Mouse (Mus musculus) myocyte (in vitro differentiated cells): ENCODE data around the gene Higd2a.

ENCODE experiments used
- CEBPB ChIP-seq: IDR thresholded peaks from 2 replicates; pipeline ENCODE4 v1.6.1; 2011; ENCODE audit warnings: mild to moderate bottlenecking, moderate library complexity; ENCODE audit not compliant: poor library complexity, insufficient read depth, severe bottlenecking
- E2F4 ChIP-seq: IDR thresholded peaks from one replicate; pipeline ENCODE4 v1.6.1; 2011; ENCODE audit warnings: mild to moderate bottlenecking, control low read depth, moderate library complexity; ENCODE audit not compliant: insufficient read depth
- MAX ChIP-seq: IDR thresholded peaks from one replicate; pipeline ENCODE4 v1.6.1; 2011; ENCODE audit warnings: low read depth, mild to moderate bottlenecking, control low read depth
- MYOD1 ChIP-seq, 3 experiments: IDR thresholded peaks; one replicate each; pipeline ENCODE4 v1.6.1; 2011; ENCODE audit warnings: control low read depth in 2 of 3, low read depth in 2 of 3, mild to moderate bottlenecking in 2 of 3, moderate library complexity in 1 of 3; ENCODE audit not compliant: insufficient read length in 2 of 3, control insufficient read depth in 1 of 3
- MYOG ChIP-seq, 3 experiments: IDR thresholded peaks; one replicate each; pipeline ENCODE4 v1.6.1; 2011; ENCODE audit warnings: control low read depth in 2 of 3, low read depth in 2 of 3, mild to moderate bottlenecking in 2 of 3; ENCODE audit not compliant: insufficient read length in 2 of 3, control insufficient read depth in 1 of 3, insufficient read depth in 1 of 3
- POLR2A ChIP-seq: IDR thresholded peaks from one replicate; pipeline ENCODE4 v1.6.1; 2011; ENCODE audit warnings: low read depth, mild to moderate bottlenecking, control low read depth, moderate library complexity; ENCODE audit not compliant: insufficient read length
- POLR2AphosphoS2 ChIP-seq: IDR thresholded peaks from one replicate; pipeline ENCODE4 v1.6.1; 2011; ENCODE audit warnings: low read depth, control low read depth; ENCODE audit not compliant: insufficient read length
- REST ChIP-seq: IDR thresholded peaks from one replicate; pipeline ENCODE4 v1.6.1; 2011; ENCODE audit warnings: mild to moderate bottlenecking, control low read depth, moderate library complexity; ENCODE audit not compliant: insufficient read depth, insufficient read length
- TCF12 ChIP-seq: IDR thresholded peaks from one replicate; pipeline ENCODE4 v1.6.1; 2011; ENCODE audit warnings: mild to moderate bottlenecking, control low read depth; ENCODE audit not compliant: poor library complexity, insufficient read depth, severe bottlenecking
- USF1 ChIP-seq: IDR thresholded peaks from one replicate; pipeline ENCODE4 v1.6.1; 2011; ENCODE audit warnings: low read depth, mild to moderate bottlenecking, control low read depth, moderate library complexity

DNA sequence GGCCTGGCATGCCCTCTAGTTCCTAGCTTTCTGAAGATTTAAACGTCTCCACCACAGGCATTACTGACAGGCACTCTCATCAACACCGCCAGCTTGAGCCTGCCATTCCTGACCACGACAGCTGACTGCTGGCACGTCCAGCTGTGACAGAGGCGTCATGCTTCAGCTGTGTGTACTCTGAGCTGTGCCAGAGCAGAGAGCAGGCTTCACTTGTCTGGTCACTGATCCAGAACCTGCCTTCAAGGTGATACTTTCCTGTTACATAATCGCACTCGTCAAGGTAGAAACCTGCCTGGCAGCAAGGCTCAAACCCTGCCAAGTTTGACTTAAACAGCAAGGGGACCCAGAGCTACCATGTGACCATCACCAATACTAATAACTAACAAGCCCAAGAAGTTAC lies 27.4 kb upstream of the Higd2a start:
- no peak for TF ChIP-seq REST
- TF ChIP-seq POLR2A: no peak
- TF ChIP-seq MYOG (IDR thresholded peaks at IDR 0.05; ENCODE audit: control insufficient read depth in 1 of 3, insufficient read depth in 1 of 3, insufficient read length in 2 of 3, low read depth in 2 of 3): peak; percentile 99 to 100 (median 99)
- TF ChIP-seq E2F4: no peak
- TF ChIP-seq POLR2AphosphoS2: no peak
- no peak for TF ChIP-seq CEBPB
- TF ChIP-seq TCF12: peak; percentile 84
- TF ChIP-seq MAX: no peak
- TF ChIP-seq MYOD1 (IDR thresholded peaks at IDR 0.05; ENCODE audit: control insufficient read depth in 1 of 3, insufficient read length in 2 of 3, low read depth in 2 of 3): peak; percentile 87 to 99 (median 99)
- TF ChIP-seq USF1: no peak
